Mouse (Mus musculus) limb, embryonic 14.5 days (tissue): ENCODE measurements around the gene Snx9. TPM values are rescaled to one million over a fixed set of nuclear protein-coding genes. Genes with fewer than 3 reads are reported as not detected.

Experiments used
- ATAC-seq: fragments of 200-750 bp; cut with Nextera tagmentation; 2 replicates; pipeline ENCODE4 v1.8.0; 2017; ENCODE audit warnings: low read depth, moderate number of reproducible peaks, moderate TSS enrichment; ENCODE audit not compliant: low FRiP score
- DNase-seq: peaks from one replicate; pipeline ENCODE4 v3.0.0-alpha.2; 2015; ENCODE audit warnings: low spot score
- H3K27ac ChIP-seq: fragments of 300-500 bp; sonication (generic); replicated peaks from 2 replicates; pipeline ENCODE4 v1.5.1; 2014; ENCODE audit warnings: low read depth, mild to moderate bottlenecking, low read length, moderate library complexity, mixed read lengths
- H3K27me3 ChIP-seq: fragments of 300-500 bp; sonication (generic); 2 replicates; pipeline ENCODE4 v1.6.1; 2014; ENCODE audit warnings: low read length, mixed read lengths; ENCODE audit not compliant: control insufficient read depth, insufficient read depth
- H3K36me3 ChIP-seq: fragments of 300-500 bp; sonication (generic); 2 replicates; pipeline ENCODE4 v1.6.1; 2014; ENCODE audit warnings: mild to moderate bottlenecking, low read length, moderate library complexity, mixed read lengths; ENCODE audit not compliant: control insufficient read depth, insufficient read depth
- H3K4me1 ChIP-seq: fragments of 300-500 bp; sonication (generic); 2 replicates; pipeline ENCODE4 v1.6.1; 2014; ENCODE audit warnings: antibody characterized with exemption, low read length, mixed read lengths; ENCODE audit not compliant: control insufficient read depth, insufficient read depth
- H3K4me2 ChIP-seq: fragments of 300-500 bp; sonication (generic); replicated peaks from 2 replicates; pipeline ENCODE4 v1.6.1; 2014; ENCODE audit warnings: low read depth, mild to moderate bottlenecking, low read length, moderate library complexity; ENCODE audit not compliant: severe bottlenecking
- H3K4me3 ChIP-seq: fragments of 300-500 bp; sonication (generic); replicated peaks from 2 replicates; pipeline ENCODE4 v1.5.1; 2014; ENCODE audit warnings: low read length
- H3K9ac ChIP-seq: fragments of 300-500 bp; sonication (generic); 2 replicates; pipeline ENCODE4 v1.6.1; 2014; ENCODE audit warnings: mild to moderate bottlenecking, low read depth, low read length, moderate library complexity; ENCODE audit not compliant: severe bottlenecking
- H3K9me3 ChIP-seq: fragments of 300-500 bp; sonication (generic); 2 replicates; pipeline ENCODE4 v1.6.1; 2016; ENCODE audit warnings: low read length; ENCODE audit not compliant: control insufficient read depth
- POLR2A ChIP-seq: fragments of 200-500 bp; IDR thresholded peaks from 2 replicates; pipeline ENCODE4 v1.8.0; 2012; ENCODE audit warnings: inconsistent platforms, mild to moderate bottlenecking, moderate library complexity, borderline replicate concordance; ENCODE audit not compliant: insufficient read depth, insufficient read length; ENCODE audit errors: extremely low read depth
- WGBS: fragments of 180-500 bp; shearing (Covaris S2); extraction: QIAGEN DNeasy Blood & Tissue Kit; methylation state at CpG from one replicate; pipeline ENCODE4 v1.1.7; 2014; 5-methylcytosine and 5-hydroxymethylcytosine counted together
- polyA plus RNA-seq, 2 experiments: library from polyadenylated mRNA; depleted of rRNA in 1 of 2; stranded (reverse) in 1 of 2; unstranded in 1 of 2; fragments of >200 nt; fragmentation: Nextera tagmentation in 1 of 2; extraction: Ambion mirVana in 1 of 2; gene quantifications; 2 replicates each; pipeline versions ENCODE4 v1.2.1 to v1.2.3; 2012 to 2014

Gene Snx9
- polyA plus RNA-seq, 2 experiments = 39.1 to 41.9 TPM

DNA sequence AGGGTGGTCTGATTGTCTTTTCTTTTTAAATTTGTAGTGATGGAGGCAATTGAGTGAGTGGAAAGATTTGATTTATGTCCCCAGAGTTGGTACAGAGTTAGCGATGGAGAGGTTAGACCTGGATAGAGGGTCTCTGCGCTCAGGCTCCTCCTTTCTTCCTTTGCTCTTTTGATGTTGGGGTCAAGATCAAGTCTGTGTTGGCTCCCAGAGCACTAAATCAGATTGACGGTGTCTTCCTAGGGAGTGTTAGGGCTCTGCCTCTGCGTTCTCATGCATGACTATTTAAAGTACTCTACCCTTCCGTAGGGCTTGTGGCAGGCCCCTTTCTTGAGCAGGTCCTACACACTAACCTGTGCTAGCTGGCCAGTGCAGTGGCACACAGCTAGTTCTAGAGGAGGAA, 28.9 kb downstream of the Snx9 start:
- Histone ChIP-seq H3K36me3 (no peaks in the 10 kb centered on the region), H3K9me3 (no peaks in the 10 kb centered on the region), H3K9ac (no peak overlapping the region), H3K4me1 (peaks cover 5% of the 10 kb centered on the region; the same call in 1 of the 2 replicates), H3K4me2 (no peak overlapping the region), H3K4me3 (no peak overlapping the region), H3K27ac (no peak overlapping the region), H3K27me3 (no peaks in the 10 kb centered on the region)
- 67% methylated on average over 5 of the region's 5 CpGs for WGBS
- TF ChIP-seq POLR2A = no peak
- DNase-seq (no peak), ATAC-seq (no peak)

DNA sequence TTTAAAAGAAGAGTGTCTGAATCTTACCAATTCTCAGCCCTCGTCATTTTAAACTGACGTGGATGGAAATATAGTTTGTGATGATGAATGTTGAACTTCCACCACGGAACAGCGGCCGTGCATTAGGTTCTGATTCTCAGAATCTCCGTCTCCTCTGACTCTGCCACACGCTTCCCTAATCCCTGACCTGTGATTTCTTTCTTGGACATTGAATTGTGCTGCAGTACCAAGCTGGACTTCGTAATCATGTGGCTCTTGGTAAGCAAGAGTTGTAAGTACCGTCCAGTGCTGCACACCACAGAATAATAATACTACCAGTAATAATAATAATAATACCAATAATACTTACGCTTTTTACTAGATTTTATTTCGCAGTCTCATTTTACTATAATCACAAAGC, 29.6 kb downstream of the Snx9 start:
- no peaks in the 10 kb centered on the region for H3K9me3 ChIP-seq
- no peak overlapping the region for H3K27ac ChIP-seq
- H3K4me1 ChIP-seq = peaks cover 5% of the 10 kb centered on the region; the same call in 1 of the 2 replicates
- TF ChIP-seq POLR2A = no peak
- no peak overlapping the region for H3K4me3 ChIP-seq
- H3K27me3 ChIP-seq = no peaks in the 10 kb centered on the region
- H3K9ac ChIP-seq = no peak overlapping the region
- ATAC-seq (no peak), DNase-seq (no peak)
- no peaks in the 10 kb centered on the region for H3K36me3 ChIP-seq
- no peak overlapping the region for H3K4me2 ChIP-seq
- 92% methylated on average over 11 of the region's 11 CpGs for WGBS

DNA sequence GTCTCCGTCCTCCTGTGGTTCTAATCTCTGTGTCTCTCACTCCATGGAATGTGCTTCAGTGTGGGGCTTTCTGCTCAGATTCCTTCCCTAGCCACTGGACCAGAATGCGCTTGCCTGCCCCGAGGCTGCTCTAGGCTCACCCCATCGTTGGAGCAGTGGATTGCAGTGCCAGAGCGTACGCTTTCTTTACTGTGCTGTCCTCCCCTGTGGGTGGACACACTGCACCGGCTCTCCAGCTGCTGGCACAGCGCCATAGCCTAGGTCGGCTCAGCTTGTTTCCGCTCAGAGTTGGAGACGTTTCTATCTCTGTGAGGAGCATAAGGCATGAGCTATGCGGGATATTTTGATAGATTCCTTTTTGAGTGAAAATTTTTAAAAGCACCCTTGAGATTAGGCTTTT, 31.4 kb downstream of the Snx9 start:
- Histone ChIP-seq H3K4me2 (no peak overlapping the region), H3K9ac (no peak overlapping the region), H3K4me1 (peaks cover 5% of the 10 kb centered on the region; the same call in 1 of the 2 replicates), H3K27me3 (no peaks in the 10 kb centered on the region), H3K9me3 (no peaks in the 10 kb centered on the region), H3K36me3 (no peaks in the 10 kb centered on the region), H3K4me3 (no peak overlapping the region), H3K27ac (no peak overlapping the region)
- no peak for TF ChIP-seq POLR2A
- DNase-seq = peak; percentile 51
- peak; percentile 65 for ATAC-seq
- WGBS = 43% methylated on average over 12 of the region's 12 CpGs

DNA sequence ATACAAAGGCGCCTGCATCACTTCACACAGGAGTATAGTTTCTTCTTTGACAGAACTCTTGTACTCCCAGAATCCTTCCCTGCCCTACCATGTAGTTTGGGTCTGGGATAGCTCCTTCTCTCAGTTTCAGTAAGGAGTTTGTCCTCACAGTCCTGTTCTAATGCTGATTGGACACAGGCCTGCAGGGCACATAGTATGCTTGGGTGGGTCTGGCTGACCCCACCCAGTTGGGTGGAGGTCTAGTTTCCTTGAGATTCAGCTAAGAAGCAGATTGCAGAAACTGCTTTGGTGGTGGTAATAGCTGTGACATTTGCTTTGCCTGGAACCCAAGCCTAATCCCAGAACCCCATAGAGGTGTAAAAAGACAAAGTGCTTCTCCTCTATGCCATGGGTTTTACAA, 33.4 kb downstream of the Snx9 start:
- ATAC-seq (no peak), DNase-seq (no peak)
- Histone ChIP-seq H3K27ac (no peak overlapping the region), H3K27me3 (no peaks in the 10 kb centered on the region), H3K4me3 (no peak overlapping the region), H3K9ac (no peak overlapping the region), H3K4me2 (no peak overlapping the region), H3K9me3 (no peaks in the 10 kb centered on the region), H3K4me1 (peaks cover 5% of the 10 kb centered on the region; the same call in 1 of the 2 replicates), H3K36me3 (no peaks in the 10 kb centered on the region)
- TF ChIP-seq POLR2A = no peak
- 91% methylated on average over 1 of the region's 1 CpGs for WGBS

DNA sequence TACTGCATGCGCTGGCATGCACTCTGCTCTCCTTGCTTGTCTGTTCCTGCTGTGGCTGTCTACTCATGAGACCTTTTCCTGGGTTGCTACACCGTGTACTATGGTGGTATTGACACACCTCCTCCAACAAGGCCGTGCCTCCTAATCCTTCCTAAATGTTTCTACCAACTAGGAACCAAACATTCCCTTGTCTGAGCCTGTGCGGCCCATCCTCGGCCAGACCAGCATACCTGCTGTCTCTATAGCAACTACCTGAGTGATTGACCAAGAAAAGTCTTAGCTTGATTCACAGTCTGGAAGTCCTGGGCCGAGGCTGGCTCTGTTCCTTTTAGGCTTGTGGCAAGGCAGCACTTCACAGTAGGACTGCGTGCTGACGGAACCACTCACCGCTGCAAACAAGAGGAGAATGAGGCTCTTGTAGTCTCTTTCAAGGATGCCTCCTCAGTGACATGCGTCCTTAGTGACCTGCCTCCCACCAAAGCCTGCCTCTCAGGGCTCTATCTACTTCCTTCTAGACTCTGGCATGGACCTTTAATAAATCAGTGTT, 36.6 kb downstream of the Snx9 start:
- WGBS = 90% methylated on average over 10 of the region's 10 CpGs
- DNase-seq (no peak), ATAC-seq (no peak)
- no peak overlapping the region for H3K9ac ChIP-seq
- H3K27ac ChIP-seq = no peak overlapping the region
- H3K9me3 ChIP-seq = no peaks in the 10 kb centered on the region
- no peak overlapping the region for H3K4me3 ChIP-seq
- peaks cover under 1% of the 10 kb centered on the region; the same call in 1 of the 2 replicates for H3K4me1 ChIP-seq
- H3K36me3 ChIP-seq = no peaks in the 10 kb centered on the region
- no peaks in the 10 kb centered on the region for H3K27me3 ChIP-seq
- no peak for TF ChIP-seq POLR2A
- no peak overlapping the region for H3K4me2 ChIP-seq
